Mouse (Mus musculus) G1E (cell line): ENCODE results near the gene Galntl6.

ENCODE experiments used
- CTCF ChIP-seq: IDR thresholded peaks from 2 replicates; pipeline ENCODE4 v1.5.1; 2012; ENCODE audit warnings: low read depth, low read length, inconsistent platforms, mixed read lengths
- GATA1 ChIP-seq: IDR thresholded peaks from 2 replicates; pipeline ENCODE4 v1.6.1; 2012; ENCODE audit warnings: borderline replicate concordance, low read length, inconsistent platforms, mixed read lengths
- GATA2 ChIP-seq: IDR thresholded peaks from 2 replicates; pipeline ENCODE4 v1.6.1; 2012; ENCODE audit warnings: low read depth, low read length, inconsistent platforms, borderline replicate concordance
- POLR2AphosphoS5 ChIP-seq: IDR thresholded peaks from 2 replicates; pipeline ENCODE4 v1.6.1; 2012; ENCODE audit warnings: low read depth, low read length, inconsistent platforms; ENCODE audit not compliant: insufficient replicate concordance
- TAL1 ChIP-seq: conservative IDR thresholded peaks from 2 replicates; pipeline ENCODE4 v1.6.1; 2012; ENCODE audit warnings: low read depth, low read length, inconsistent platforms, mixed read lengths

GRCm38 (mm10) chr8:58032271-58032670 lies 880.2 kb downstream of the Galntl6 start:
- TF ChIP-seq CTCF (no peak), GATA1 (no peak), TAL1 (no peak), GATA2 (no peak), POLR2AphosphoS5 (no peak)
